Mouse (Mus musculus) adrenal gland, adult 2 months (tissue): Measurements from ENCODE around the gene Krt9. TPM values are rescaled to one million over a fixed set of nuclear protein-coding genes. Genes with fewer than 3 reads are reported as not detected.
"Not testable (repeated sequence)": the region's sequence is repeated elsewhere in the genome, so short reads cannot be mapped to it uniquely, and the experiment has no call there.

Experiments used
- DNase-seq: peaks from one replicate; pipeline ENCODE4 v3.0.0; 2021
- long read RNA-seq: library from polyadenylated mRNA; stranded (forward); transcript quantifications from one replicate; pipeline ENCODE4 v2.0.0, GENCODE M21; 2021
- polyA plus RNA-seq: library from polyadenylated mRNA; depleted of rRNA; stranded (reverse); fragments of >200 nt; gene quantifications from 2 replicates; pipeline ENCODE4 v1.2.3, GENCODE M21; 2012; rRNA removed
- total RNA-seq, 2 experiments: library from RNA; stranded (reverse); gene quantifications; 2 replicates each; pipeline ENCODE4 v1.2.3; 2021

Krt9 gene
- total RNA-seq: not detected
- not detected in 2 replicates for polyA plus RNA-seq
- long read RNA-seq: 0 reads

- no peak for DNase-seq
Observed at GRCm38 (mm10) chr11:100192992-100193391, at the start of gene Krt9. Krt9 (minus strand) TSS chr11:100193246.

- not testable (repeated sequence) for DNase-seq
Observed at GRCm38 (mm10) chr11:100240272-100240671, 47.2 kb upstream of the Krt9 start.

GRCm38 (mm10) chr11:100221741-100222140 is 28.7 kb upstream of the Krt9 start:
- no peak for DNase-seq

- DNase-seq: no peak
Observed at GRCm38 (mm10) chr11:100219304-100219703, 26.3 kb upstream of the Krt9 start.

GRCm38 (mm10) chr11:100208542-100208941 is 15.5 kb upstream of the Krt9 start:
- DNase-seq: no peak

GRCm38 (mm10) chr11:100207498-100207897 is 14.5 kb upstream of the Krt9 start, which contains the start of gene Krt14:
Krt14 (minus strand) TSS chr11:100207548.
- DNase-seq: no peak

GRCm38 (mm10) chr11:100203448-100203847 is 10.4 kb upstream of the Krt9 start:
- DNase-seq: peak; percentile 10

GRCm38 (mm10) chr11:100202906-100203305 is 9.9 kb upstream of the Krt9 start:
- DNase-seq: no peak

GRCm38 (mm10) chr11:100200104-100200820 is 7.2 kb upstream of the Krt9 start:
- no peak for DNase-seq

GRCm38 (mm10) chr11:100198666-100199065 is 5.6 kb upstream of the Krt9 start:
- DNase-seq: peak; percentile 43

- DNase-seq: no peak
Observed at GRCm38 (mm10) chr11:100191820-100192219, 1.2 kb downstream of the Krt9 start.

- DNase-seq: no peak
Observed at GRCm38 (mm10) chr11:100186736-100187135, 6.3 kb downstream of the Krt9 start.

GRCm38 (mm10) chr11:100181725-100182124 is 11.3 kb downstream of the Krt9 start:
- DNase-seq: no peak

GRCm38 (mm10) chr11:100179260-100179659 is 13.8 kb downstream of the Krt9 start:
- DNase-seq: no peak

GRCm38 (mm10) chr11:100178307-100178706 is 14.7 kb downstream of the Krt9 start:
- DNase-seq: no peak

- DNase-seq: no peak
Observed at GRCm38 (mm10) chr11:100176791-100177190, 16.3 kb downstream of the Krt9 start.

- peak; percentile 69 for DNase-seq
Observed at GRCm38 (mm10) chr11:100168765-100169762, 24.0 kb downstream of the Krt9 start.

GRCm38 (mm10) chr11:100168071-100168470 is 25.0 kb downstream of the Krt9 start:
- peak; percentile 13 for DNase-seq

GRCm38 (mm10) chr11:100164392-100164791 is 28.7 kb downstream of the Krt9 start:
- DNase-seq: no peak

- no peak for DNase-seq
Observed at GRCm38 (mm10) chr11:100157908-100158477, 35.1 kb downstream of the Krt9 start.

GRCm38 (mm10) chr11:100157331-100157730 is 35.7 kb downstream of the Krt9 start:
- DNase-seq: no peak

- no peak for DNase-seq
Observed at GRCm38 (mm10) chr11:100155497-100156255, 37.4 kb downstream of the Krt9 start.
